Mouse (Mus musculus): ENCODE measurements around the gene Magi1.

GRCm38 (mm10) chr6:94083459-94083858 is 200.3 kb downstream of the Magi1 start:
- TF ChIP-seq EP300 (IDR thresholded peaks at IDR 0.05; ENCODE audit: low read depth): no peak
- no peak for TF ChIP-seq CTCF (IDR thresholded peaks at IDR 0.05; ENCODE audit: low read depth)
